Mouse (Mus musculus) heart, postnatal 0 days (tissue): Measurements from ENCODE around the gene Clstn3. TPM values are rescaled to one million over a fixed set of nuclear protein-coding genes. Genes with fewer than 3 reads are reported as not detected.
"Not testable (repeated sequence)": the region's sequence is repeated elsewhere in the genome, so short reads cannot be mapped to it uniquely, and the experiment has no call there.

Source experiments
- ATAC-seq: fragments of 200-750 bp; cut with Nextera tagmentation; 2 replicates; pipeline ENCODE4 v1.8.0; 2017; ENCODE audit warnings: low read depth, moderate number of reproducible peaks, moderate library complexity; ENCODE audit not compliant: insufficient read depth
- DNase-seq: peaks from one replicate; pipeline ENCODE4 v3.0.0-alpha.2; 2016; ENCODE audit warnings: low spot score
- H3K27ac ChIP-seq: fragments of 300-500 bp; sonication (generic); 2 replicates; pipeline ENCODE4 v1.5.1; 2014; ENCODE audit warnings: low read depth, mild to moderate bottlenecking
- H3K27me3 ChIP-seq: fragments of 300-500 bp; sonication (generic); 2 replicates; pipeline ENCODE4 v1.6.1; 2014; ENCODE audit warnings: low read length, mixed read lengths; ENCODE audit not compliant: control insufficient read depth, insufficient read depth
- H3K36me3 ChIP-seq: fragments of 300-500 bp; sonication (generic); replicated peaks from 2 replicates; pipeline ENCODE4 v1.6.1; 2014; ENCODE audit warnings: low read length, mixed read lengths; ENCODE audit not compliant: control insufficient read depth, insufficient read depth
- H3K4me1 ChIP-seq: fragments of 300-500 bp; sonication (generic); 2 replicates; pipeline ENCODE4 v1.6.1; 2014; ENCODE audit warnings: antibody characterized with exemption; ENCODE audit not compliant: control insufficient read depth, insufficient read depth
- H3K4me2 ChIP-seq: fragments of 300-500 bp; sonication (generic); 2 replicates; pipeline ENCODE4 v1.6.1; 2014; ENCODE audit warnings: low read depth, mild to moderate bottlenecking, low read length, moderate library complexity
- H3K4me3 ChIP-seq: fragments of 300-500 bp; sonication (generic); 2 replicates; pipeline ENCODE4 v1.5.1; 2014; ENCODE audit warnings: low read depth, low read length
- H3K9ac ChIP-seq: fragments of 300-500 bp; sonication (generic); replicated peaks from 2 replicates; pipeline ENCODE4 v1.6.1; 2014; ENCODE audit warnings: low read depth, low read length, mixed read lengths
- H3K9me3 ChIP-seq: fragments of 300-500 bp; sonication (generic); replicated peaks from 2 replicates; pipeline ENCODE4 v1.6.1; 2016; ENCODE audit warnings: low read length; ENCODE audit not compliant: control insufficient read depth
- CTCF ChIP-seq: IDR thresholded peaks from 2 replicates; pipeline ENCODE4 v1.5.1; 2016; ENCODE audit warnings: antibody characterized with exemption, control low read depth, low read depth
- EP300 ChIP-seq: IDR thresholded peaks from 2 replicates; pipeline ENCODE4 v1.6.1; 2016; ENCODE audit warnings: antibody characterized with exemption, low read depth
- WGBS: fragments of 180-500 bp; shearing (Covaris S2); extraction: QIAGEN DNeasy Blood & Tissue Kit; methylation state at CpG from one replicate; pipeline ENCODE4 v1.1.7; 2014; 5-methylcytosine and 5-hydroxymethylcytosine counted together
- polyA plus RNA-seq: library from polyadenylated mRNA; unstranded; fragments of >200 nt; fragmentation: Nextera tagmentation; extraction: Ambion mirVana; gene quantifications from 2 replicates; pipeline ENCODE4 v1.2.1, GENCODE M21; 2015
- total RNA-seq: library from RNA; depleted of rRNA; stranded (reverse); fragments of >200 nt; gene quantifications from 2 replicates; pipeline ENCODE4 v1.2.3, GENCODE M21; 2014; ENCODE audit warnings: low replicate concordance

The Clstn3 gene
- total and polyA plus RNA-seq, 2 experiments from 2014 or later = 0.16 to 0.84 TPM

- no peak for ATAC-seq
- H3K4me1 ChIP-seq = no peaks in the 10 kb centered on the region
- H3K4me2 ChIP-seq = 0 out of 2 replicates have a peak overlapping the region, but pooled peaks have one; percentile 3
- H3K9me3 ChIP-seq = no peaks in the 10 kb centered on the region
- no peak overlapping the region for H3K9ac ChIP-seq
- H3K36me3 ChIP-seq = no peaks in the 10 kb centered on the region
- no peak for DNase-seq
- 30% methylated on average over 21 of the region's 21 CpGs for WGBS
- TF ChIP-seq EP300 = no peak
- TF ChIP-seq CTCF = no peak
- no peak overlapping the region for H3K27ac ChIP-seq
- no peak overlapping the region for H3K4me3 ChIP-seq
- H3K27me3 ChIP-seq = no peaks in the 10 kb centered on the region
Observed at GRCm38 (mm10) chr6:124485414-124486144, 21.0 kb upstream of the Clstn3 start.

GRCm38 (mm10) chr6:124484851-124485250, 20.3 kb upstream of the Clstn3 start:
- TF ChIP-seq EP300 = no peak
- no peak for TF ChIP-seq CTCF
- Histone ChIP-seq H3K27me3 (no peaks in the 10 kb centered on the region), H3K9ac (no peak overlapping the region), H3K4me1 (no peaks in the 10 kb centered on the region), H3K27ac (no peak overlapping the region), H3K4me3 (no peak overlapping the region), H3K36me3 (no peaks in the 10 kb centered on the region), H3K9me3 (no peaks in the 10 kb centered on the region), H3K4me2 (no peak overlapping the region)
- ATAC-seq (no peak), DNase-seq (no peak)
- WGBS = 79% methylated on average over 7 of the region's 7 CpGs

DNA sequence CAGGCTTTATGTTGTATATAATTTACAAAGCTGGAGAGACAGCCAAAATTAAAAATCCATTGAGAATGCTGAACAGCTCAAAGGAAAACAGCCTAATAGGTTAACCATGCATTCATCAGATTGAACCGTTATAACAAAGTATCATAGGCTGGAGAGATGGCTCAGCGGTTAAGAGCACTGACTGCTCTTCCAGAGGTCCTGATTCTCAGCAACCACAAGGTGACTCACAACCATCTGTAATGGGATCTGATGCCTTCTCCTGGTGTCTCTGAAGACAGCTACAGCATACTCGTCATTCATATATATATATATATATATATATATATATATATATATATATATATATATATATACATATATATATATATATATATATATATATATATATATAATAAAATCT, 19.2 kb upstream of the Clstn3 start:
- H3K36me3 ChIP-seq, DNase-seq, ATAC-seq, H3K4me2 ChIP-seq, H3K27ac ChIP-seq, H3K9me3 ChIP-seq, H3K4me3 ChIP-seq, H3K9ac ChIP-seq, H3K27me3 ChIP-seq, H3K4me1 ChIP-seq: not testable (repeated sequence)
- WGBS = 75% methylated on average over 3 of the region's 3 CpGs

GRCm38 (mm10) chr6:124481571-124481970, 17.0 kb upstream of the Clstn3 start:
- Histone ChIP-seq H3K9ac (no peak overlapping the region), H3K27ac (no peak overlapping the region), H3K4me2 (no peak overlapping the region), H3K27me3 (no peaks in the 10 kb centered on the region), H3K9me3 (no peaks in the 10 kb centered on the region), H3K4me1 (peaks cover 9% of the 10 kb centered on the region; the same call in 1 of the 2 replicates), H3K36me3 (no peaks in the 10 kb centered on the region), H3K4me3 (no peak overlapping the region)
- WGBS = 22% methylated on average over 6 of the region's 6 CpGs
- DNase-seq (no peak), ATAC-seq (0 out of 2 replicates have a peak, but pooled peaks have one; percentile 30)
- no peak for TF ChIP-seq EP300
- TF ChIP-seq CTCF = peak; percentile 54

GRCm38 (mm10) chr6:124480295-124480694, 15.7 kb upstream of the Clstn3 start:
- Histone ChIP-seq H3K4me2 (no peak overlapping the region), H3K9me3 (no peaks in the 10 kb centered on the region), H3K9ac (no peak overlapping the region), H3K27ac (no peak overlapping the region), H3K4me3 (no peak overlapping the region), H3K27me3 (no peaks in the 10 kb centered on the region), H3K4me1 (peaks cover 9% of the 10 kb centered on the region; the same call in 1 of the 2 replicates), H3K36me3 (no peaks in the 10 kb centered on the region)
- DNase-seq (peak; percentile 32), ATAC-seq (no peak)
- TF ChIP-seq EP300 = no peak
- peak; percentile 57 for TF ChIP-seq CTCF
- 53% methylated on average over 4 of the region's 4 CpGs for WGBS

- H3K9me3 ChIP-seq = no peaks in the 10 kb centered on the region
- H3K27me3 ChIP-seq = no peaks in the 10 kb centered on the region
- no peak overlapping the region for H3K4me3 ChIP-seq
- no peak for TF ChIP-seq EP300
- no peak for TF ChIP-seq CTCF
- DNase-seq = no peak
- no peaks in the 10 kb centered on the region for H3K36me3 ChIP-seq
- WGBS = 89% methylated on average over 3 of the region's 3 CpGs
- no peak overlapping the region for H3K27ac ChIP-seq
- H3K4me2 ChIP-seq = no peak overlapping the region
- peaks cover 9% of the 10 kb centered on the region; the same call in 1 of the 2 replicates for H3K4me1 ChIP-seq
- H3K9ac ChIP-seq = no peak overlapping the region
- no peak for ATAC-seq
Observed at GRCm38 (mm10) chr6:124479573-124479930, 15.0 kb upstream of the Clstn3 start.
